Mouse (Mus musculus) MEL (cell line): ENCODE data around the gene Cnot8. TPM values are rescaled to one million over a fixed set of nuclear protein-coding genes. Genes with fewer than 3 reads are reported as not detected.

ENCODE experiments used
- DNase-seq: peaks from one replicate; pipeline ENCODE4 v3.0.0; 2011; ENCODE audit warnings: low read depth, low spot score
- H3K27ac ChIP-seq: 2 replicates; pipeline ENCODE4 v1.5.1; 2012; ENCODE audit warnings: low read depth, mild to moderate bottlenecking, control low read depth, low read length, moderate library complexity; ENCODE audit not compliant: control insufficient read depth
- H3K27me3 ChIP-seq, 2 experiments: fragments of 150-350 bp in 1 of 2; sonication (generic) in 1 of 2; 2 replicates each; pipeline ENCODE4 v1.6.1; 2012; ENCODE audit warnings: low read length in 2 of 2, mild to moderate bottlenecking in 2 of 2, improper control_type of control experiment in 1 of 2, moderate library complexity in 1 of 2; ENCODE audit not compliant: insufficient read depth in 2 of 2, control insufficient read depth in 1 of 2
- H3K36me3 ChIP-seq, 2 experiments: 2 replicates each; pipeline ENCODE4 v1.6.1; 2012 to 2014; ENCODE audit warnings: low read length in 2 of 2, improper control_type of control experiment in 1 of 2, inconsistent platforms in 1 of 2, mild to moderate bottlenecking in 1 of 2; ENCODE audit not compliant: insufficient read depth in 2 of 2, control insufficient read depth in 1 of 2
- H3K4me1 ChIP-seq, 2 experiments: fragments of 150-350 bp in 1 of 2; sonication (generic) in 1 of 2; 2 replicates each; pipeline ENCODE4 v1.6.1; 2012; ENCODE audit warnings: low read length in 2 of 2, improper control_type of control experiment in 1 of 2, mild to moderate bottlenecking in 1 of 2; ENCODE audit not compliant: insufficient read depth in 2 of 2, control insufficient read depth in 1 of 2
- H3K4me3 ChIP-seq, 2 experiments: fragments of 150-350 bp in 1 of 2; sonication (generic) in 1 of 2; 2 replicates each; pipeline ENCODE4 v1.5.1; 2012; ENCODE audit warnings: low read depth in 2 of 2, low read length in 2 of 2, mild to moderate bottlenecking in 2 of 2, moderate library complexity in 2 of 2, control low read depth in 1 of 2, improper control_type of control experiment in 1 of 2; ENCODE audit not compliant: control insufficient read depth in 1 of 2, insufficient read depth in 1 of 2
- H3K79me2 ChIP-seq: 2 replicates; pipeline ENCODE4 v1.6.1; 2012; ENCODE audit warnings: mild to moderate bottlenecking, low read length, moderate library complexity; ENCODE audit not compliant: control insufficient read depth, poor library complexity, insufficient read depth
- H3K9ac ChIP-seq: 2 replicates; pipeline ENCODE4 v1.6.1; 2012; ENCODE audit warnings: low read depth, mild to moderate bottlenecking, control low read depth, low read length, moderate library complexity; ENCODE audit not compliant: control insufficient read depth, poor library complexity, severe bottlenecking
- H3K9me3 ChIP-seq: fragments of 150-350 bp; sonication (generic); replicated peaks from 2 replicates; pipeline ENCODE4 v1.6.1; 2012; ENCODE audit warnings: mild to moderate bottlenecking, low read length, improper control_type of control experiment, moderate library complexity; ENCODE audit not compliant: insufficient read depth
- BHLHE40 ChIP-seq: IDR thresholded peaks from 2 replicates; pipeline ENCODE4 v1.6.1; 2012; ENCODE audit warnings: low read depth, mild to moderate bottlenecking, inconsistent platforms, low read length, improper control_type of control experiment, borderline replicate concordance
- CHD1 ChIP-seq: IDR thresholded peaks from 2 replicates; pipeline ENCODE4 v1.6.1; 2012; ENCODE audit warnings: low read depth, mild to moderate bottlenecking, inconsistent platforms, low read length, improper control_type of control experiment
- E2F4 ChIP-seq: IDR thresholded peaks from 2 replicates; pipeline ENCODE4 v1.6.1; 2011; ENCODE audit warnings: low read depth, low read length, improper control_type of control experiment, borderline replicate concordance
- ELF1 ChIP-seq: IDR thresholded peaks from 2 replicates; pipeline ENCODE4 v1.6.1; 2014; ENCODE audit warnings: low read depth, mild to moderate bottlenecking, inconsistent platforms, low read length, improper control_type of control experiment, moderate library complexity
- ETS1 ChIP-seq: IDR thresholded peaks from 2 replicates; pipeline ENCODE4 v1.6.1; 2012; ENCODE audit warnings: low read depth, mild to moderate bottlenecking, inconsistent platforms, low read length, improper control_type of control experiment, moderate library complexity
- GATA1 ChIP-seq: IDR thresholded peaks from 2 replicates; pipeline ENCODE4 v1.6.1; 2011; ENCODE audit warnings: low read depth, low read length, improper control_type of control experiment
- HCFC1 ChIP-seq: IDR thresholded peaks from 2 replicates; pipeline ENCODE4 v1.6.1; 2012; ENCODE audit warnings: low read depth, mild to moderate bottlenecking, inconsistent platforms, low read length, improper control_type of control experiment, moderate library complexity
- JUND ChIP-seq: IDR thresholded peaks from 2 replicates; pipeline ENCODE4 v1.6.1; 2011; ENCODE audit warnings: low read depth, mild to moderate bottlenecking, improper control_type of control experiment, low read length
- MAFK ChIP-seq: IDR thresholded peaks from 2 replicates; pipeline ENCODE4 v1.6.1; 2011; ENCODE audit warnings: low read depth, mild to moderate bottlenecking, low read length, improper control_type of control experiment, borderline replicate concordance
- MAX ChIP-seq: IDR thresholded peaks from 2 replicates; pipeline ENCODE4 v1.6.1; 2011; ENCODE audit warnings: low read length, improper control_type of control experiment
- MAZ ChIP-seq: IDR thresholded peaks from 2 replicates; pipeline ENCODE4 v1.6.1; 2012; ENCODE audit warnings: low read depth, mild to moderate bottlenecking, inconsistent platforms, low read length, improper control_type of control experiment
- MEF2A ChIP-seq: IDR thresholded peaks from 2 replicates; pipeline ENCODE4 v1.6.1; 2014; ENCODE audit warnings: low read depth, mild to moderate bottlenecking, inconsistent platforms, low read length, improper control_type of control experiment; ENCODE audit not compliant: poor library complexity, insufficient replicate concordance, severe bottlenecking; ENCODE audit errors: extremely low read depth
- MYB ChIP-seq: IDR thresholded peaks from 2 replicates; pipeline ENCODE4 v1.6.1; 2011; ENCODE audit warnings: mild to moderate bottlenecking, low read depth, low read length, improper control_type of control experiment
- MYC ChIP-seq: IDR thresholded peaks from 2 replicates; pipeline ENCODE4 v1.6.1; 2011; ENCODE audit warnings: low read depth, mild to moderate bottlenecking, low read length, improper control_type of control experiment, moderate library complexity
- POLR2A ChIP-seq, 2 experiments: IDR thresholded peaks; 2 replicates each; pipeline ENCODE4 v1.6.1; 2011 to 2012; ENCODE audit warnings: low read length in 2 of 2, mild to moderate bottlenecking in 2 of 2, control low read depth in 1 of 2, improper control_type of control experiment in 1 of 2, low read depth in 1 of 2, moderate library complexity in 1 of 2; ENCODE audit not compliant: control insufficient read depth in 1 of 2, insufficient read depth in 1 of 2, poor library complexity in 1 of 2
- POLR2AphosphoS2 ChIP-seq: IDR thresholded peaks from 2 replicates; pipeline ENCODE4 v1.6.1; 2011; ENCODE audit warnings: low read length, improper control_type of control experiment
- RCOR1 ChIP-seq: IDR thresholded peaks from 2 replicates; pipeline ENCODE4 v1.6.1; 2012; ENCODE audit warnings: low read depth, mild to moderate bottlenecking, inconsistent platforms, low read length, improper control_type of control experiment
- SIN3A ChIP-seq: IDR thresholded peaks from 2 replicates; pipeline ENCODE4 v1.6.1; 2012; ENCODE audit warnings: low read length, improper control_type of control experiment, inconsistent platforms
- SMC3 ChIP-seq: IDR thresholded peaks from 2 replicates; pipeline ENCODE4 v1.6.1; 2011; ENCODE audit warnings: low read depth, low read length, improper control_type of control experiment
- TAL1 ChIP-seq: IDR thresholded peaks from 2 replicates; pipeline ENCODE4 v1.6.1; 2012; ENCODE audit warnings: mild to moderate bottlenecking, inconsistent platforms, low read length, moderate library complexity, mixed read lengths
- TCF12 ChIP-seq: IDR thresholded peaks from 2 replicates; pipeline ENCODE4 v1.6.1; 2014; ENCODE audit warnings: low read depth, mild to moderate bottlenecking, inconsistent platforms, low read length, improper control_type of control experiment, moderate library complexity
- ZKSCAN1 ChIP-seq: IDR thresholded peaks from 2 replicates; pipeline ENCODE4 v1.6.1; 2012; ENCODE audit warnings: low read depth, mild to moderate bottlenecking, inconsistent platforms, low read length, improper control_type of control experiment, moderate library complexity
- ZMIZ1 ChIP-seq: IDR thresholded peaks from 2 replicates; pipeline ENCODE4 v1.6.1; 2012; ENCODE audit warnings: low read depth, mild to moderate bottlenecking, inconsistent platforms, low read length, improper control_type of control experiment, moderate library complexity
- polyA plus RNA-seq, 2 experiments: library from polyadenylated mRNA; stranded (reverse) in 1 of 2; unstranded in 1 of 2; fragments of >175 nt in 1 of 2; fragments of >200 nt in 1 of 2; gene quantifications; 2 replicates each; pipeline versions ENCODE4 v1.2.1 to v1.2.4; 2012; ENCODE audit warnings: low replicate concordance in 2 of 2, low read depth in 1 of 2; ENCODE audit not compliant: insufficient read length in 2 of 2, insufficient read depth in 1 of 2, missing spikeins in 1 of 2
- total RNA-seq: library from RNA; depleted of rRNA; stranded (reverse); fragments of 300-350 nt; gene quantifications from 2 replicates; pipeline ENCODE4 v1.2.3, GENCODE M21; 2012

Gene Cnot8
- total and polyA plus RNA-seq, 3 experiments: 52.9 to 70.3 TPM; not detected in 1

DNA sequence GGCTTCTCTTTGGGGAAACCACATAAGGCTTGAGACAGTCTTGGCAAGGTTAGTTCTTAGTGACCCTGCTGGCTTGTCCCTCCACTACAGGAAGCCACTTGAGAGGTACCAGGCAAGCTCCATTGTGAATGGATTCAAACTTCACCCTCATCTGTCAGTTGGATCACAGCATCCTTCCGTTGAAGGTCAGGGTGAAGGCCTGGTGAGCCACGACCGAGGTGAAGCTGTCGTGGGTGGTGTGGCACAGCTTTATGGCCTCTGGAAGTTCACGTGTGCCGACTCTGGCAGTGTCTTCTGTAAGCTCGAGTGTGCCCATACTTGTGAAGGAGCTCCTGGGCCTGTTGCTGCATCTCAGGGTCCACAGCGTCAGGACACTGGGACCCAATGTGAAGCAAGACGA is 17.4 kb downstream of the Cnot8 start:
- H3K4me1 ChIP-seq: peaks cover 14 to 20% of the 10 kb centered on the region in 2 experiments
- DNase-seq: no peak
- peaks cover 24 to 31% of the 10 kb centered on the region in 2 experiments for H3K36me3 ChIP-seq
- H3K9me3 ChIP-seq: no peaks in the 10 kb centered on the region
- no peak overlapping the region for H3K9ac ChIP-seq
- no peaks in the 10 kb centered on the region for H3K79me2 ChIP-seq
- TF ChIP-seq HCFC1: no peak
- TF ChIP-seq MYB: no peak
- no peak for TF ChIP-seq MYC
- no peak for TF ChIP-seq BHLHE40
- TF ChIP-seq ZMIZ1: no peak
- no peak for TF ChIP-seq GATA1
- TF ChIP-seq MAX: no peak
- no peak for TF ChIP-seq ETS1
- no peak for TF ChIP-seq MEF2A
- TF ChIP-seq TAL1: no peak
- TF ChIP-seq CHD1: no peak
- TF ChIP-seq E2F4: no peak
- no peak for TF ChIP-seq ELF1
- no peak; a peak in 1 of 4 replicates for TF ChIP-seq POLR2A (IDR thresholded peaks at IDR 0.05; ENCODE audit: control insufficient read depth in 1 of 2, insufficient read depth in 1 of 2, low read depth in 1 of 2, low read length in 2 of 2, poor library complexity in 1 of 2)
- TF ChIP-seq RCOR1: no peak
- TF ChIP-seq MAFK: no peak
- TF ChIP-seq SMC3: no peak
- TF ChIP-seq ZKSCAN1: no peak
- no peak for TF ChIP-seq MAZ
- H3K27me3 ChIP-seq: no peaks in the 10 kb centered on the region
- no peak overlapping the region for H3K4me3 ChIP-seq
- no peak overlapping the region for H3K27ac ChIP-seq

DNA sequence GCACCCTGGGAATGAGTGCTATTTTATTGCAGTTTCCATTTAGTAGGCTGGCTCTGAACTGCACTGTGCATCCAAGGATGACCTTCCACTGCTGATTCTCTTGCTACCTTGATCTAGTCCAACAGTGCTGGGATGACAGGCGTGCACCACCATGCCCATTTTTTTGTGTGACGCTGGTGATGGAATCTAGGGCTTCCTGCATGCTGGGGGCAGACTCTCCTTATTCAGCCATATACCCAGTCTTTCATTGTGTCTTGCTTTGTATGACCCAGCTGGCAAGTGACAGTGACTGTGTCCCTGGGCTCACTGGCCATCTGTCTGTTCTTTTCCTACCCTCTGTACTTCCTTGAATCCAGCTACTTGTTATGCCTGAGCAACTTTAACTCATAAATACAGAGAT is 19.8 kb downstream of the Cnot8 start:
- Histone ChIP-seq H3K27ac (no peak overlapping the region), H3K4me1 (peaks cover 17 to 21% of the 10 kb centered on the region in 2 experiments), H3K36me3 (peaks cover 29 to 30% of the 10 kb centered on the region in 2 experiments), H3K4me3 (no peak overlapping the region), H3K27me3 (no peaks in the 10 kb centered on the region), H3K9ac (no peak overlapping the region), H3K9me3 (no peaks in the 10 kb centered on the region), H3K79me2 (no peaks in the 10 kb centered on the region)
- no peak for DNase-seq
- TF ChIP-seq POLR2A (IDR thresholded peaks at IDR 0.05; ENCODE audit: control insufficient read depth in 1 of 2, insufficient read depth in 1 of 2, low read depth in 1 of 2, low read length in 2 of 2, poor library complexity in 1 of 2): no peak
- TF ChIP-seq SIN3A: no peak
- no peak for TF ChIP-seq POLR2AphosphoS2
- no peak for TF ChIP-seq TCF12
- TF ChIP-seq JUND: no peak
- TF ChIP-seq E2F4: no peak
- TF ChIP-seq MYC: no peak
- no peak for TF ChIP-seq TAL1
